Mouse (Mus musculus) embryo, embryonic 11 days (tissue): ENCODE data around the gene Tas2r121.
"Not testable (repeated sequence)": the region's sequence is repeated elsewhere in the genome, so short reads cannot be mapped to it uniquely, and the experiment has no call there.

ENCODE experiments used
- DNase-seq: peaks from one replicate; pipeline ENCODE4 v3.0.0-alpha.2; 2015

Gene Tas2r121

DNA sequence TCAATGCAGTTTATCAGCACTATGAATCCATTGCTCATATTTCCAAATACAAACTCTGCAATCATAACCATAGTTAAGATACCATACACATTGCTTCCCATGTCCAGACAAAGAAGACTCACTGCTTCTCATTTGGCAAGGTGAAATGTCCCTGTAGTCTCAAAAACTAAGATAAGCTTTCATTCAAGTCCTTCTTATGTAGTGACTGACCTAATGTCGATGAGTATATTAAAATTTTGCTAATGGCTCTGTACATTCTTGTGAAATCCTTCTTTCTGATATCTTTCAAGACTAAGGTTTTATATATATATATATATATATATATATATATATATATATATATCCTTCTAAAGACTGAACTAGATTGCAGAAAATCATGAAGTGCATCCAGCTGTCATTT is at the start of gene Tas2r121:
TSS of gene Tas2r121 (minus strand) at position 101 of the 400 bp plus-strand sequence.
- no peak for DNase-seq

DNA sequence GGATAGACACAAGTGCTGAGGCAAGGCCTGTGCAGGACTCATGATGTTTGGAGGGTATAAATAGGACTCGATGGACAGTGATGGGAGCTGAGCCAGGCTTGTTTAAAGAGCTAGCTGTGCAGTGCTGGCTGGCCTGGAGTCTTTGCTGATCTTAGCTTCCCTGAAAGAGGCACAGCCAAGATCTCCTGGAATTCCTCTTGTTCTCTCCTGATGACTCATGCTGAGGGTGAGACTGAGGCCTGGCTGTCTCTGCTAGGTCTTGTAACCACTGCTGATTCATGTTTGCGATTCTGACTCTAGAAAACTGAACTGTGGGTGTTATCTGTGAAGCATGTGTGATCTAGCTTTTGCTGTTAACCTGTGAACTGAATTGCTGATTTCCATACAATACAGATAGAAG is 49.4 kb upstream of the Tas2r121 start:
- no peak for DNase-seq

GRCm38 (mm10) chr6:132737935-132738334 is 37.1 kb upstream of the Tas2r121 start, which contains the start of gene Tas2r115:
Gene Tas2r115 (minus strand): TSS chr6:132738035.
- DNase-seq = no peak

GRCm38 (mm10) chr6:132711828-132712227 is 11.0 kb upstream of the Tas2r121 start, which contains the start of gene Tas2r122:
Gene Tas2r122 (minus strand): TSS chr6:132711928.
- no peak for DNase-seq

- not testable (repeated sequence) for DNase-seq
These were observed 9.2 kb downstream of the Tas2r121 start for GRCm38 (mm10) chr6:132691596-132691995.

DNA sequence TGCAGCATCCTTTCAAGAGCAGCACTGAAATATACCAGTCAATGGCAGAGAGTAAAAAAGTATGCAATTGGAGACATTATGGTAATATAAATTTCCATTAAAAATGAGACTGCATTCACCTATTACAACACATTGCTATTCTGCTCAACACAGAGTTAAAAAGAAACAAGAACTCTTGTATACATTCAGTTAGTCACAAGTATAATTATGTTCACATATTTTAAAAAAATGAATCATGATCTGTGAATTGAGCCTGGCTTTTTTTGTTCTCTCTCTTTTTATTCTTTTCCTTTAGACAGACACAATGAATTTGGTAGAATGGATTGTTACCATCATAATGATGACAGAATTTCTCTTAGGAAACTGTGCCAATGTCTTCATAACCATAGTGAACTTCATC is 44.2 kb downstream of the Tas2r121 start, which contains the start of gene Tas2r120:
TSS of gene Tas2r120 (plus strand) at position 301 of the 400 bp plus-strand sequence.
- DNase-seq = no peak

DNA sequence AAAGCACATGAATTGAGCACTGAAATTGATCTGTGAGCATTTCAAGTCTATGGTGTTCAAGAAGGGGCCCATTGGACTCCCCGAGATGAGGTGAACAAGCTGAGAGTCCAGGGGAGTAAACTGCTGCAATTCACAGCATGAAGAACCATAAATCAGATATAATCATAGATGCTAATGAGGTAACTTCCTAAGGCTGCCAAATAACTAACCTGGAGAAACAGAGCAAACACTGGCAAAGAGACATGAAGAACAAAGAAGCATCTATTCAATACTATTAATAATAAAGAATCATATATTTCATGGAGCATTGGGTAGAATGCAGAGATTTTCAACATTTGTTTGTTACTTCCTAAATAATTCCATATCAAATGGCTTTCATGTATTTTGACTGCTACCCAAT is 49.4 kb downstream of the Tas2r121 start, which contains the start of gene A630073D07Rik:
TSS of gene A630073D07Rik (minus strand) at position 101 of the 400 bp plus-strand sequence.
- DNase-seq = no peak
